Mouse (Mus musculus) gonadal fat pad, adult 2 months (tissue): ENCODE results near the gene Evi5. TPM values are rescaled to one million over a fixed set of nuclear protein-coding genes. Genes with fewer than 3 reads are reported as not detected.

Source experiments
- DNase-seq: peaks from one replicate; pipeline ENCODE4 v3.0.0-alpha.2; 2012; ENCODE audit warnings: low read depth
- polyA plus RNA-seq: library from polyadenylated mRNA; depleted of rRNA; stranded (reverse); fragments of >200 nt; gene quantifications from 2 replicates; pipeline ENCODE4 v1.2.3, GENCODE M21; 2012; rRNA removed

Gene Evi5
- polyA plus RNA-seq, 1 experiment, result 19.4 TPM

DNA sequence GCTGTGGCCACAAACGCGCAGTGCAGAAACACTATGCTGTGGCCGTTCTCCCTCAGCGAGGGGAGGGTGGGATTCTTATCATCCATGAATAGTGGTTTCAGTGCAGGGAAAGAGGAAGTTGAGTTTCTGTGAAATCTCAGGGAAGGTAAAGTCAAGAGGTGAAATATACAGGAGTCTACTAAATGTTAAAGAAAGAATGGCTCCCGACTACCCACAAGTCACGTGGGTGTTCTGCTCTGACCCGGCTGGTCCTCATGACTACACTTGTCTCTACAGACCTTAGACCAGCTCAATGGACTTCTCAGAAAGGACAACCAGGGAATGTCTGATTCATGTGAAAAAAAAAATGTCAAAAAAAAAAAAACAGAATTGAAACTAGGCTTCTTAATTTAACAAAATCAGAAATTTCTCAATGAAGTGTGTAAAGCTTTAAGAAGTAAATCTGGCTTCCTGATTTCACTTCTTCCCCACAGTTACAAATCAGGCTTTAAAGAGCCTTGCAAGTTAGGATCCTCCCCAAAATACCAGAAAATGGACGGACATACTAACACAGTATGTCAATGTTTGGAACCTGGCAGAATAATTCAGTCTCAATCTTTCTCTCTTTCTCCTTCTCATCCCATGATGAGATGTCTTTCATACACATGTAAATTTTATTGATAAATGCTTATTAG is 166.6 kb downstream of the Evi5 start:
- no peak for DNase-seq

- no peak for DNase-seq
These were observed 168.6 kb downstream of the Evi5 start for GRCm38 (mm10) chr5:107706262-107706661.

DNA sequence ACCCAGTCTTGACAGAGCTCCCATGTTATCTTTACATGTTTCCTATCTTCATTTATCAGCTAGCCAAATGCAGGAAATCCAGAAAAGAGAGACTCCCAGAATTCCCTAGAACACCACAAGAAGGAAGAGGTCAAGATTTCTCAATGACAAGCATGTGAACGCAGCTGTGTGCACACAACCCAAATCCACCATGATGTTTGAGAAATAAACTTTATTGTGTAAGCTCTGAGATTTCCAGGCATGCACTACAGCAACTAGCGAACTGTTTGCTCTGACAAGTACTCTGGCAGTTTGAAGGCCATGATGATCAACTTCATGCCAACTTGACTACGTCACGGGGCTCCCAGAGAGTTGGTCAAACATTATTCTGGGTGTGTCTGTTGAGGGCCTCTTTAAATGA is 169.2 kb downstream of the Evi5 start:
- no peak for DNase-seq

GRCm38 (mm10) chr5:107703207-107703763 is 171.6 kb downstream of the Evi5 start:
- no peak for DNase-seq

DNA sequence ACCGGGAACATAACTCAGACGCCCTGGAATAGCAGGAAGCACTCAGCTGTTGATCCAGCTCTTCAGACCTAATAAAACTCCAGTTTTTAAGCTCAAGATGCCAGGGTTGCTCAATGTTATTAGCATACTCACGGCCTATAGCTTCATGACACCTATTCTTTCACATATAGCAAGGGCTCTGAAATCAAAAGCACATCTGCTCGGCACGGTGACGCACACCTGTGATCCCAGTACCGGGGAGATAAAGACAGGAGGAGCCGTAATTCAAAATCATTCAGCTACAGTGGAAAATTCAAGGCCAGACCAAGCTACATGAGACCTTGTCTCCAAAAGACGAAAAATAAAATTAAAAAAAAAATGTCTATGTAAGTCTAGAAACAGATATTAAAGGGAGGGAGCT is 173.2 kb downstream of the Evi5 start:
- no peak for DNase-seq

GRCm38 (mm10) chr5:107700873-107701272 is 174.0 kb downstream of the Evi5 start:
- DNase-seq, result no peak

- no peak for DNase-seq
These were observed 176.0 kb downstream of the Evi5 start for GRCm38 (mm10) chr5:107698888-107699287.

- no peak for DNase-seq
These were observed 179.9 kb downstream of the Evi5 start for GRCm38 (mm10) chr5:107695019-107695418.

Other genes starting within 250 kb of the Evi5 start
- 0.19 and 0.25 TPM in 2 replicates for gene Gfi1, start 149.1 kb downstream of the Evi5 start, polyA plus RNA-seq
- 0.45 and 0.53 TPM in 2 replicates for gene Ube2d2b, start 45.0 kb downstream of the Evi5 start, polyA plus RNA-seq
- 25.6 and 26.3 TPM in 2 replicates for gene Rpl5, start 25.4 kb upstream of the Evi5 start, polyA plus RNA-seq
- 4.1 and 5.4 TPM in 2 replicates for gene Fam69a, start 112.0 kb upstream of the Evi5 start, polyA plus RNA-seq
- gene Mtf2, start 190.6 kb upstream of the Evi5 start, polyA plus RNA-seq, result 11.3 and 12.7 TPM in 2 replicates